Mouse (Mus musculus) heart, embryonic 14.5 days (tissue): Measurements from ENCODE around the gene Il6st. TPM values are rescaled to one million over a fixed set of nuclear protein-coding genes. Genes with fewer than 3 reads are reported as not detected.
"Not testable (repeated sequence)": the region's sequence is repeated elsewhere in the genome, so short reads cannot be mapped to it uniquely, and the experiment has no call there.

Source experiments
- ATAC-seq: fragments of 200-750 bp; cut with Nextera tagmentation; 2 replicates; pipeline ENCODE4 v1.8.0; 2017; ENCODE audit warnings: low read depth, moderate TSS enrichment; ENCODE audit not compliant: insufficient number of reproducible peaks, insufficient read depth, low FRiP score
- H3K27ac ChIP-seq, 2 experiments: fragments of 200-500 bp in 1 of 2; fragments of 300-500 bp in 1 of 2; sonication (generic) in 1 of 2; replicated peaks in 1 of 2; 2 replicates each; pipeline ENCODE4 v1.5.1; 2012 to 2014; ENCODE audit warnings: low read depth in 2 of 2, low read length in 2 of 2, control low read depth in 1 of 2, mild to moderate bottlenecking in 1 of 2, mixed read lengths in 1 of 2; ENCODE audit not compliant: control insufficient read depth in 1 of 2, insufficient read depth in 1 of 2
- H3K27me3 ChIP-seq: fragments of 300-500 bp; sonication (generic); 2 replicates; pipeline ENCODE4 v1.6.1; 2014; ENCODE audit warnings: mild to moderate bottlenecking, low read length, control low read depth; ENCODE audit not compliant: control insufficient read depth, insufficient read depth
- H3K36me3 ChIP-seq: fragments of 300-500 bp; sonication (generic); 2 replicates; pipeline ENCODE4 v1.6.1; 2014; ENCODE audit warnings: mild to moderate bottlenecking, control low read depth, low read length, mixed read lengths; ENCODE audit not compliant: control insufficient read depth, insufficient read depth
- H3K4me1 ChIP-seq, 2 experiments: fragments of 200-500 bp in 1 of 2; fragments of 300-500 bp in 1 of 2; sonication (generic) in 1 of 2; 2 replicates each; pipeline ENCODE4 v1.6.1; 2012 to 2014; ENCODE audit warnings: low read length in 2 of 2, control low read depth in 1 of 2, mixed read lengths in 1 of 2; ENCODE audit not compliant: control insufficient read depth in 2 of 2, insufficient read depth in 2 of 2
- H3K4me2 ChIP-seq: fragments of 300-500 bp; sonication (generic); 2 replicates; pipeline ENCODE4 v1.6.1; 2014; ENCODE audit warnings: mild to moderate bottlenecking, low read length
- H3K4me3 ChIP-seq, 2 experiments: fragments of 200-500 bp in 1 of 2; fragments of 300-500 bp in 1 of 2; sonication (generic) in 1 of 2; 2 replicates each; pipeline ENCODE4 v1.5.1; 2012 to 2014; ENCODE audit warnings: low read length in 2 of 2, mild to moderate bottlenecking in 2 of 2, control low read depth in 1 of 2, low read depth in 1 of 2, moderate library complexity in 1 of 2; ENCODE audit not compliant: control insufficient read depth in 1 of 2, insufficient read depth in 1 of 2
- H3K9ac ChIP-seq: fragments of 300-500 bp; sonication (generic); 2 replicates; pipeline ENCODE4 v1.6.1; 2014; ENCODE audit warnings: mild to moderate bottlenecking, low read length
- H3K9me3 ChIP-seq: fragments of 300-500 bp; sonication (generic); 2 replicates; pipeline ENCODE4 v1.6.1; 2016; ENCODE audit warnings: low read length, control low read depth; ENCODE audit not compliant: control insufficient read depth
- WGBS: fragments of 180-500 bp; shearing (Covaris S2); extraction: QIAGEN DNeasy Blood & Tissue Kit; methylation state at CpG from one replicate; pipeline ENCODE4 v1.1.7; 2014; 5-methylcytosine and 5-hydroxymethylcytosine counted together
- polyA plus RNA-seq: library from polyadenylated mRNA; unstranded; fragments of >200 nt; fragmentation: Nextera tagmentation; extraction: Ambion mirVana; gene quantifications from 2 replicates; pipeline ENCODE4 v1.2.1, GENCODE M21; 2014

Il6st gene
- polyA plus RNA-seq, 1 experiment from 2014 or later: 60.6 TPM

GRCm38 (mm10) chr13:112424635-112425034 lies 39.2 kb upstream of the Il6st start:
- no peak for ATAC-seq
- Histone ChIP-seq H3K4me3 (no peak overlapping the region), H3K9ac (peak overlapping the region; percentile 47), H3K4me2 (peak overlapping the region; percentile 54), H3K4me1 (peaks cover 30 to 33% of the 10 kb centered on the region in 2 experiments), H3K27me3 (no peaks in the 10 kb centered on the region), H3K36me3 (no peaks in the 10 kb centered on the region), H3K27ac (peak overlapping the region; percentile 92 to 96), H3K9me3 (no peaks in the 10 kb centered on the region)
- 23% methylated on average over 7 of the region's 7 CpGs for WGBS

GRCm38 (mm10) chr13:112425181-112425654 lies 38.7 kb upstream of the Il6st start:
- peak; percentile 71 for ATAC-seq
- Histone ChIP-seq H3K9ac (peak overlapping the region; percentile 47), H3K4me2 (peak overlapping the region; percentile 54), H3K27ac (peak overlapping the region; percentile 92 to 96), H3K36me3 (no peaks in the 10 kb centered on the region), H3K9me3 (no peaks in the 10 kb centered on the region), H3K27me3 (no peaks in the 10 kb centered on the region), H3K4me1 (peaks cover 30 to 33% of the 10 kb centered on the region in 2 experiments), H3K4me3 (peak overlapping the region in 1 of 2 experiments; percentile 9; a peak in 1 of 4 replicates)
- 9% methylated on average over 8 of the region's 8 CpGs for WGBS

- no peaks in the 10 kb centered on the region for H3K36me3 ChIP-seq
- no peak overlapping the region for H3K4me3 ChIP-seq
- 25% methylated on average over 13 of the region's 13 CpGs for WGBS
- H3K27me3 ChIP-seq: no peaks in the 10 kb centered on the region
- H3K4me2 ChIP-seq: no peak overlapping the region
- peak; percentile 22; the same call in 1 of the 2 replicates for ATAC-seq
- H3K27ac ChIP-seq: peak overlapping the region; percentile 92 to 96
- no peaks in the 10 kb centered on the region for H3K9me3 ChIP-seq
- peaks cover 30 to 33% of the 10 kb centered on the region in 2 experiments for H3K4me1 ChIP-seq
- H3K9ac ChIP-seq: peak overlapping the region; percentile 36
Measured at GRCm38 (mm10) chr13:112426265-112427135, 37.4 kb upstream of the Il6st start.

GRCm38 (mm10) chr13:112427136-112427470 lies 36.8 kb upstream of the Il6st start:
- H3K4me3 ChIP-seq, H3K9me3 ChIP-seq, H3K27ac ChIP-seq, H3K9ac ChIP-seq, ATAC-seq, H3K36me3 ChIP-seq, H3K4me2 ChIP-seq, H3K27me3 ChIP-seq: not testable (repeated sequence)
- H3K4me1 ChIP-seq: peaks cover 28 to 30% of the 10 kb centered on the region in 2 experiments
- WGBS: 86% methylated on average over 4 of the region's 4 CpGs

GRCm38 (mm10) chr13:112427521-112427920 lies 36.3 kb upstream of the Il6st start:
- no peak overlapping the region for H3K4me3 ChIP-seq
- no peaks in the 10 kb centered on the region for H3K27me3 ChIP-seq
- no peak for ATAC-seq
- no peak overlapping the region for H3K27ac ChIP-seq
- no peaks in the 10 kb centered on the region for H3K36me3 ChIP-seq
- H3K9me3 ChIP-seq: no peaks in the 10 kb centered on the region
- WGBS: 87% methylated on average over 14 of the region's 15 CpGs
- no peak overlapping the region for H3K4me2 ChIP-seq
- H3K9ac ChIP-seq: no peak overlapping the region
- peaks cover 27% of the 10 kb centered on the region in 2 experiments for H3K4me1 ChIP-seq

- no peak for ATAC-seq
- H3K4me3 ChIP-seq: no peak overlapping the region
- peaks cover 10 to 19% of the 10 kb centered on the region in 2 experiments for H3K4me1 ChIP-seq
- no peaks in the 10 kb centered on the region for H3K27me3 ChIP-seq
- H3K9me3 ChIP-seq: no peaks in the 10 kb centered on the region
- H3K27ac ChIP-seq: no peak overlapping the region
- 50% methylated on average over 5 of the region's 5 CpGs for WGBS
- H3K9ac ChIP-seq: no peak overlapping the region
- H3K4me2 ChIP-seq: no peak overlapping the region
- no peaks in the 10 kb centered on the region for H3K36me3 ChIP-seq
Measured at GRCm38 (mm10) chr13:112433271-112433670, 30.6 kb upstream of the Il6st start.

- ATAC-seq: no peak
- Histone ChIP-seq H3K4me1 (peaks cover 21 to 34% of the 10 kb centered on the region in 2 experiments), H3K36me3 (no peaks in the 10 kb centered on the region), H3K9me3 (no peaks in the 10 kb centered on the region), H3K9ac (no peak overlapping the region), H3K4me3 (no peak overlapping the region), H3K27ac (no peak overlapping the region), H3K4me2 (no peak overlapping the region), H3K27me3 (no peaks in the 10 kb centered on the region)
- 31% methylated on average over 8 of the region's 8 CpGs for WGBS
Measured at GRCm38 (mm10) chr13:112435241-112436075, 28.4 kb upstream of the Il6st start.
